Mouse (Mus musculus) limb, embryonic 14.5 days (tissue): ENCODE measurements at regions not wholly inside any gene's neighbourhood (a gene's known extent, or its start where the extent isn't known, plus 50 kb on each side); places are given as distances from the start of the nearest gene placed in this dataset.

Experiments
- ATAC-seq: fragments of 200-750 bp; cut with Nextera tagmentation; 2 replicates; pipeline ENCODE4 v1.8.0; 2017; ENCODE audit warnings: low read depth, moderate number of reproducible peaks, moderate TSS enrichment; ENCODE audit not compliant: low FRiP score
- DNase-seq: peaks from one replicate; pipeline ENCODE4 v3.0.0-alpha.2; 2015; ENCODE audit warnings: low spot score
- H3K27ac ChIP-seq: fragments of 300-500 bp; sonication (generic); replicated peaks from 2 replicates; pipeline ENCODE4 v1.5.1; 2014; ENCODE audit warnings: low read depth, mild to moderate bottlenecking, low read length, moderate library complexity, mixed read lengths
- H3K27me3 ChIP-seq: fragments of 300-500 bp; sonication (generic); 2 replicates; pipeline ENCODE4 v1.6.1; 2014; ENCODE audit warnings: low read length, mixed read lengths; ENCODE audit not compliant: control insufficient read depth, insufficient read depth
- H3K36me3 ChIP-seq: fragments of 300-500 bp; sonication (generic); 2 replicates; pipeline ENCODE4 v1.6.1; 2014; ENCODE audit warnings: mild to moderate bottlenecking, low read length, moderate library complexity, mixed read lengths; ENCODE audit not compliant: control insufficient read depth, insufficient read depth
- H3K4me1 ChIP-seq: fragments of 300-500 bp; sonication (generic); 2 replicates; pipeline ENCODE4 v1.6.1; 2014; ENCODE audit warnings: antibody characterized with exemption, low read length, mixed read lengths; ENCODE audit not compliant: control insufficient read depth, insufficient read depth
- H3K4me2 ChIP-seq: fragments of 300-500 bp; sonication (generic); replicated peaks from 2 replicates; pipeline ENCODE4 v1.6.1; 2014; ENCODE audit warnings: low read depth, mild to moderate bottlenecking, low read length, moderate library complexity; ENCODE audit not compliant: severe bottlenecking
- H3K4me3 ChIP-seq: fragments of 300-500 bp; sonication (generic); replicated peaks from 2 replicates; pipeline ENCODE4 v1.5.1; 2014; ENCODE audit warnings: low read length
- H3K9ac ChIP-seq: fragments of 300-500 bp; sonication (generic); 2 replicates; pipeline ENCODE4 v1.6.1; 2014; ENCODE audit warnings: mild to moderate bottlenecking, low read depth, low read length, moderate library complexity; ENCODE audit not compliant: severe bottlenecking
- H3K9me3 ChIP-seq: fragments of 300-500 bp; sonication (generic); 2 replicates; pipeline ENCODE4 v1.6.1; 2016; ENCODE audit warnings: low read length; ENCODE audit not compliant: control insufficient read depth
- POLR2A ChIP-seq: fragments of 200-500 bp; IDR thresholded peaks from 2 replicates; pipeline ENCODE4 v1.8.0; 2012; ENCODE audit warnings: inconsistent platforms, mild to moderate bottlenecking, moderate library complexity, borderline replicate concordance; ENCODE audit not compliant: insufficient read depth, insufficient read length; ENCODE audit errors: extremely low read depth
- WGBS: fragments of 180-500 bp; shearing (Covaris S2); extraction: QIAGEN DNeasy Blood & Tissue Kit; methylation state at CpG from one replicate; pipeline ENCODE4 v1.1.7; 2014; 5-methylcytosine and 5-hydroxymethylcytosine counted together

DNA sequence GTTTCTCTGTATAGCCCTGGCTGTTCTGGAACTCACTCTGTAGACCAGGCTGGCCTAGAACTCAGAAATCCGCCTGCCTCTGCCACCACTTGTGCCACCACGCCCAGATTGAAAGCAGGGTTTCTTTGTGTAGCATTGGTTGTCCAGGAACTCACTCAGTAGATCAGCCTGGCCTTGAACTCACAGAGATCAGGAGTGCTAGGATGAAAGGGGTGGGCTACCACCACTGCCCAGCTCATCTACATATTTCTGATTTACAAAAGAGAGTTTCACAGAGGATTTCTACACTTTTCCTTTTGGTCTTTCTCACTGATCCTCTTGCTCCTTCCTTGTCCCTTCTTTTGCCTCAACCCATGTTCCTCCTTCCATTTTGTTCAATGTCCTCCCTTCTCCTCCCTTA, 53.1 kb upstream of the Lbx1 start:
- Histone ChIP-seq H3K27me3 (no peaks in the 10 kb centered on the region), H3K4me2 (no peak overlapping the region), H3K27ac (no peak overlapping the region), H3K9me3 (no peaks in the 10 kb centered on the region), H3K4me3 (no peak overlapping the region), H3K36me3 (no peaks in the 10 kb centered on the region), H3K9ac (no peak overlapping the region), H3K4me1 (peaks cover 8% of the 10 kb centered on the region)
- DNase-seq: no peak
- ATAC-seq: no peak
- WGBS: 66% methylated on average over 2 of the region's 2 CpGs
- no peak for TF ChIP-seq POLR2A

DNA sequence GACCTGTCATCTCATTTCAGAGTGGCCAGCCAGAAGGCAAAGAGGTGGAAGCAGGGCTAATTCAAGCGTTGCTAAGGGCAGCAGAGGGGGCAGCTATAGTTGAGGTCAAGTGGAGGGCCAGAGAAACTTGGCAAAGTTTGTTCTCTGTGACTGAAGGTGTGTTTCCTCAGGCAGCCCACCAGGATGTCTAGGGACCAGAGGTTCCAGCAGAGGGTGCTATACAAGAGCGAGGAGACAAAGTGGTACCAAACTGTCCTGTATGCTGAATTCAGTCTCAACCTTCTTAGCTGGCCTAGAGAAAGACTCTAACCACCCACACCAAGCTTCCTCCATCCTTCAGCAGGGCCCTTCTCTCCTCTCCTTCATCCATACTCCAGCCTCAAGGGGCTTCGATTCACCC, 62.2 kb upstream of the Lbx1 start:
- 38% methylated on average over 3 of the region's 3 CpGs for WGBS
- Histone ChIP-seq H3K4me2 (no peak overlapping the region), H3K27me3 (peaks cover 13% of the 10 kb centered on the region), H3K4me1 (peaks cover 32% of the 10 kb centered on the region), H3K9ac (no peak overlapping the region), H3K4me3 (no peak overlapping the region), H3K36me3 (no peaks in the 10 kb centered on the region), H3K27ac (no peak overlapping the region), H3K9me3 (no peaks in the 10 kb centered on the region)
- TF ChIP-seq POLR2A: no peak
- ATAC-seq: no peak
- DNase-seq: peak; percentile 40

- H3K4me3 ChIP-seq: no peak overlapping the region
- 67% methylated on average over 3 of the region's 3 CpGs for WGBS
- H3K9me3 ChIP-seq: no peaks in the 10 kb centered on the region
- peaks cover 24% of the 10 kb centered on the region for H3K4me1 ChIP-seq
- H3K9ac ChIP-seq: no peak overlapping the region
- ATAC-seq: no peak
- TF ChIP-seq POLR2A: no peak
- no peak for DNase-seq
- no peaks in the 10 kb centered on the region for H3K36me3 ChIP-seq
- peaks cover 28% of the 10 kb centered on the region for H3K27me3 ChIP-seq
- H3K4me2 ChIP-seq: no peak overlapping the region
- H3K27ac ChIP-seq: no peak overlapping the region
These were observed 63.7 kb upstream of the Lbx1 start for GRCm38 (mm10) chr19:45299341-45299740.

GRCm38 (mm10) chr19:45299768-45300167, 63.8 kb upstream of the Btrc start:
- Histone ChIP-seq H3K9ac (no peak overlapping the region), H3K36me3 (no peaks in the 10 kb centered on the region), H3K27me3 (peaks cover 32% of the 10 kb centered on the region), H3K4me1 (peaks cover 21% of the 10 kb centered on the region), H3K9me3 (no peaks in the 10 kb centered on the region), H3K4me3 (no peak overlapping the region), H3K4me2 (no peak overlapping the region), H3K27ac (no peak overlapping the region)
- no peak for DNase-seq
- no peak for TF ChIP-seq POLR2A
- WGBS: 41% methylated on average over 5 of the region's 5 CpGs
- ATAC-seq: no peak

DNA sequence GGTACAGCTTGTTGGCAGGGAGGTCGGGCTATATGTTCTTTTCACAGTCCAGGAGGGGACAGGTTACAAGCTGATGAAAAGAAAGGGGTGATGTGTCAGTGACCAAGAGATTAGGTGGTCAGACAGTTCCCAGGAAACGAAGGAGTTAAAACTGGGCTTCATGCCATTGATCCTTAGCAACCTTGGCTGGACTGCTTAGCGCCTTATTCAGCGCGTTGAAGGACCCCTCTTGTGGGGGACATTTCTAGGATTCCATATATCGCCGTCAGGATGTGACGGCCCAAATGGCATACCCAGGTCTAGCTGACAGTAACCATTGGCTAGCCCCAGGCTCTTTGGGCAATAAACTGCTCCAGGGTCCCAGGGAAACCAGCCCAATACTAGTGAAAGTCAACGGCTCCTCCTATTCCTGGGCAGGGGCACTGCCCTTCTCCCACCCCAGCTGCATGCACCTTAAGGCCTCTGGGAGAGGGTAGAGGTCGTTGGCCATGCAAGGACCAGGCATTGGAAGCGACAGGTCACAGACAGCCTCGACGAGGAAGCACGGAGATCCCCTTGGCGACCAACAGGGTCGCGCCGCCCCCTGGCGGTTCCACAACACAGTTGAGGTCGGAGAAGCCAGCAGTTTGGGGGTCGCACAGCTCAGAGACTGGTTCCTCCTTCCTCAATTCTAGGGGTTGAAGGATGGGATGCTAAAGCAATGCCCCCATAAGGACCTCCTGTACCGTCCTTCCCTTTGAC, 62.7 kb upstream of the Btrc start:
- Histone ChIP-seq H3K9ac (peak overlapping the region; percentile 59), H3K27me3 (peaks cover 37% of the 10 kb centered on the region), H3K4me3 (peak overlapping the region; percentile 58), H3K27ac (no peak overlapping the region), H3K4me1 (peaks cover 14% of the 10 kb centered on the region), H3K4me2 (peak overlapping the region; percentile 97), H3K9me3 (no peaks in the 10 kb centered on the region), H3K36me3 (no peaks in the 10 kb centered on the region)
- no peak for TF ChIP-seq POLR2A
- 5% methylated on average over 22 of the region's 22 CpGs for WGBS
- ATAC-seq: 0 out of 2 replicates have a peak, but pooled peaks have one; percentile 38
- DNase-seq: peak; percentile 72
